ENCODE assay signal across 8 mouse cellular contexts in the genomic region with DNA sequence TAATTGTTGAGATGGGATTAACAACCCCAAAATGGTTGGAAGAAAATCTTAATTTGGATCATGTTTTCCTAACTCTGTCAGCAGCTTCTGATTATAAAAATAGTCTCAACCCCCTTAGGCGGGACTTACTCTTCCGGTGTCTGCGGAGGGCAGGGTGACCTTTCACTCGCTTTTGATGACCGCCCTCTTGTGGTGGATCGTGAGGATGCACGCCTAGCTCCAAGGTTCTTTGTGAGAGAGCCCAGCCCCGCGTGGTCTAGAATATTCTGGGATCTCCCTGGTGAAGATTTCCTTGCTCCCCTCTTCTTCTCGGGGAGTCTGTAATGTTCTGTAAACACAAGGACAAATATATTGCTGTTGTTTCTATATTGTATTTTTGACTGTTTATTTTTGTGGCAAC. TPM values are rescaled to one million over a fixed set of nuclear protein-coding genes. Genes with fewer than 3 reads are reported as not detected.
DNase-seq lines count a peak whose midpoint lies in the region; ATAC-seq and TF ChIP-seq lines count a peak whose summit lies in the region.

No protein-coding gene starts in this region.

- no peaks in the 10 kb centered on the region for H3K9me3 ChIP-seq in heart, embryonic 10.5 days
- no peaks in the 10 kb centered on the region for H3K9me3 ChIP-seq in kidney, embryonic 14.5 days (ENCODE audit: control insufficient read depth, low read length)
- no peaks in the 10 kb centered on the region for H3K9me3 ChIP-seq in limb, embryonic 14.5 days (ENCODE audit: control insufficient read depth, low read length)
- no peaks in the 10 kb centered on the region for H3K9me3 ChIP-seq in midbrain, postnatal 0 days (ENCODE audit: low read length)

- H3K27ac ChIP-seq in bone marrow macrophage, adult 2 months (ENCODE audit: insufficient read depth, low read depth, low read length), result no peak overlapping the region
- peak overlapping the region; percentile 83 for H3K27ac ChIP-seq in heart, embryonic 10.5 days
- H3K27ac ChIP-seq in kidney, embryonic 14.5 days (ENCODE audit: low read depth, low read length), result no peak overlapping the region
- no peak overlapping the region for H3K27ac ChIP-seq in limb, embryonic 14.5 days (replicated peaks; ENCODE audit: low read depth, low read length)
- 0 out of 2 replicates have a peak overlapping the region, but pooled peaks have one; percentile 12 for H3K27ac ChIP-seq in midbrain, postnatal 0 days (ENCODE audit: low read depth, low read length)

- H3K4me1 ChIP-seq in bone marrow macrophage, adult 2 months (ENCODE audit: control insufficient read depth, insufficient read depth, low read length), result peaks cover 3% of the 10 kb centered on the region
- H3K4me1 ChIP-seq in heart, embryonic 10.5 days, result peaks cover 14% of the 10 kb centered on the region
- 0 out of 2 replicates have a peak, but pooled peaks cover 6% of the 10 kb centered on the region for H3K4me1 ChIP-seq in kidney, embryonic 14.5 days (ENCODE audit: control insufficient read depth, insufficient read depth, low read length)
- peaks cover 5% of the 10 kb centered on the region; the same call in 1 of the 2 replicates for H3K4me1 ChIP-seq in limb, embryonic 14.5 days (ENCODE audit: control insufficient read depth, insufficient read depth, low read length)
- H3K4me1 ChIP-seq in midbrain, postnatal 0 days (ENCODE audit: insufficient read depth, low read length), result no peaks in the 10 kb centered on the region

- no peaks in the 10 kb centered on the region for H3K36me3 ChIP-seq in heart, embryonic 10.5 days
- no peaks in the 10 kb centered on the region for H3K36me3 ChIP-seq in kidney, embryonic 14.5 days (ENCODE audit: control insufficient read depth, insufficient read depth, low read length)
- H3K36me3 ChIP-seq in limb, embryonic 14.5 days (ENCODE audit: control insufficient read depth, insufficient read depth, low read length), result no peaks in the 10 kb centered on the region
- H3K36me3 ChIP-seq in midbrain, postnatal 0 days (ENCODE audit: insufficient read depth, low read length), result no peaks in the 10 kb centered on the region

- 3% methylated on average over 10 of the region's 10 CpGs for WGBS in heart, embryonic 10.5 days
- WGBS in kidney, embryonic 14.5 days, result 1% methylated on average over 10 of the region's 10 CpGs
- under 1% methylated on average over 10 of the region's 10 CpGs for WGBS in limb, embryonic 14.5 days
- WGBS in midbrain, postnatal 0 days, result under 1% methylated on average over 10 of the region's 10 CpGs

- no peak for TF ChIP-seq POLR2A in bone marrow macrophage, adult 2 months (IDR thresholded peaks at IDR 0.05; ENCODE audit: borderline replicate concordance, low read depth, low read length)
- peak; percentile 42; the same call in 1 of the 2 replicates for TF ChIP-seq POLR2A in limb, embryonic 14.5 days (IDR thresholded peaks at IDR 0.05; ENCODE audit: borderline replicate concordance, extremely low read depth, insufficient read depth, insufficient read length)

- peak; percentile 64; the same call in 1 of the 2 replicates for TF ChIP-seq CTCF in bone marrow macrophage, adult 2 months (IDR thresholded peaks at IDR 0.05; ENCODE audit: low read depth, low read length)
- TF ChIP-seq CTCF in midbrain, postnatal 0 days (IDR thresholded peaks at IDR 0.05), result peak; percentile 92

- H3K4me3 ChIP-seq in bone marrow macrophage, adult 2 months (ENCODE audit: insufficient read depth, low read length), result no peak overlapping the region
- peak overlapping the region; percentile 33; the same call in 1 of the 2 replicates for H3K4me3 ChIP-seq in heart, embryonic 10.5 days
- H3K4me3 ChIP-seq in kidney, embryonic 14.5 days (ENCODE audit: low read length), result no peak overlapping the region
- no peak overlapping the region for H3K4me3 ChIP-seq in limb, embryonic 14.5 days (replicated peaks; ENCODE audit: low read length)
- H3K4me3 ChIP-seq in midbrain, postnatal 0 days (ENCODE audit: low read depth, low read length), result no peak overlapping the region

- H3K4me2 ChIP-seq in kidney, embryonic 14.5 days (replicated peaks; ENCODE audit: low read depth, low read length), result peak overlapping the region; percentile 30
- H3K4me2 ChIP-seq in limb, embryonic 14.5 days (replicated peaks; ENCODE audit: low read depth, low read length, severe bottlenecking), result 0 out of 2 replicates have a peak overlapping the region, but pooled peaks have one; percentile 22
- no peak overlapping the region; the same call in 1 of the 2 replicates for H3K4me2 ChIP-seq in midbrain, postnatal 0 days (ENCODE audit: low read depth, low read length, poor library complexity, severe bottlenecking)

- H3K9ac ChIP-seq in kidney, embryonic 14.5 days (ENCODE audit: low read depth, low read length), result no peak overlapping the region
- H3K9ac ChIP-seq in limb, embryonic 14.5 days (ENCODE audit: low read depth, low read length, severe bottlenecking), result no peak overlapping the region
- H3K9ac ChIP-seq in midbrain, postnatal 0 days (replicated peaks; ENCODE audit: low read length, poor library complexity, severe bottlenecking), result no peak overlapping the region

- ATAC-seq in erythroblast, adult 5-6 weeks (replicated peaks; ENCODE audit: low FRiP score, poor library complexity, severe bottlenecking), result peak; percentile 98
- peak; percentile 92 for ATAC-seq in kidney, embryonic 14.5 days (ENCODE audit: low FRiP score, low TSS enrichment)
- peak; percentile 90 for ATAC-seq in limb, embryonic 14.5 days (ENCODE audit: low FRiP score, low read depth)
- peak; percentile 91 for ATAC-seq in midbrain, postnatal 0 days (ENCODE audit: low FRiP score)

- peak; percentile 92 for DNase-seq in A20 (ENCODE audit: low read depth, low spot score)
- DNase-seq in heart, embryonic 10.5 days (ENCODE audit: low spot score), result peak; percentile 95
- DNase-seq in limb, embryonic 14.5 days (ENCODE audit: low spot score), result peak; percentile 89
- peak; percentile 93 for DNase-seq in midbrain, postnatal 0 days (ENCODE audit: low spot score)
- peak; percentile 80 to 89 for DNase-seq in spleen, postnatal 10 days (ENCODE audit: low spot score in 2 of 2)

- no peaks in the 10 kb centered on the region for H3K27me3 ChIP-seq in heart, embryonic 10.5 days (ENCODE audit: insufficient read depth, poor library complexity, severe bottlenecking)
- no peaks in the 10 kb centered on the region for H3K27me3 ChIP-seq in kidney, embryonic 14.5 days (ENCODE audit: control insufficient read depth, insufficient read depth, low read length)
- H3K27me3 ChIP-seq in limb, embryonic 14.5 days (ENCODE audit: control insufficient read depth, insufficient read depth, low read length), result no peaks in the 10 kb centered on the region
- no peaks in the 10 kb centered on the region for H3K27me3 ChIP-seq in midbrain, postnatal 0 days (ENCODE audit: insufficient read depth, low read length)

RNA-seq across cellular contexts. Expression of gene Mboat1, which starts 51.3 kb away (rescaled TPM):
- polyA plus RNA-seq in bone marrow macrophage, adult 2 months (2012; ENCODE audit: insufficient read depth, insufficient read length, missing spikeins), result 4.1 and 4.5 TPM in 2 replicates
- 5.6 TPM in 1 of 2 replicates, not detected in the other for total RNA-seq in erythroblast, adult 5-6 weeks (2015; ENCODE audit: low replicate concordance)
- 0.84 and 2.3 TPM in 2 replicates for total RNA-seq in erythroblast, adult 5-6 weeks (2017; ENCODE audit: low replicate concordance)
- 3.6 and 5.0 TPM in 2 replicates for polyA plus RNA-seq in heart, embryonic 10.5 days (2016; fragmentation: Nextera tagmentation; extraction: Ambion mirVana)
- polyA plus RNA-seq in kidney, embryonic 14.5 days (2014; fragmentation: Nextera tagmentation; extraction: Ambion mirVana), result 18.1 and 32.8 TPM in 2 replicates
- polyA plus RNA-seq in limb, embryonic 14.5 days (2012; rRNA removed), result 5.7 TPM in 2 replicates
- 11.3 and 13.3 TPM in 2 replicates for polyA plus RNA-seq in limb, embryonic 14.5 days (2014; fragmentation: Nextera tagmentation; extraction: Ambion mirVana)
- 1.4 TPM in 2 replicates for total RNA-seq in midbrain, postnatal 0 days (2014; rRNA removed)
- 1.7 and 2.3 TPM in 2 replicates for polyA plus RNA-seq in midbrain, postnatal 0 days (2015; fragmentation: Nextera tagmentation; extraction: Ambion mirVana)

Comparison
In these comparisons a context has a peak if more than half of its experiments do, and no peak if none do; other contexts are left out.
1. H3K27ac ChIP-seq: peak in heart, embryonic 10.5 days (single experiment) and midbrain, postnatal 0 days (single experiment); none in bone marrow macrophage, adult 2 months (single experiment), kidney, embryonic 14.5 days (single experiment) and limb, embryonic 14.5 days (single experiment).
2. Peak in every context shown above with its lines, with median percentiles within 50 percentile points of each other: DNase-seq and ATAC-seq.